8 mouse cellular contexts compared by ENCODE assay signal in the genomic region with DNA sequence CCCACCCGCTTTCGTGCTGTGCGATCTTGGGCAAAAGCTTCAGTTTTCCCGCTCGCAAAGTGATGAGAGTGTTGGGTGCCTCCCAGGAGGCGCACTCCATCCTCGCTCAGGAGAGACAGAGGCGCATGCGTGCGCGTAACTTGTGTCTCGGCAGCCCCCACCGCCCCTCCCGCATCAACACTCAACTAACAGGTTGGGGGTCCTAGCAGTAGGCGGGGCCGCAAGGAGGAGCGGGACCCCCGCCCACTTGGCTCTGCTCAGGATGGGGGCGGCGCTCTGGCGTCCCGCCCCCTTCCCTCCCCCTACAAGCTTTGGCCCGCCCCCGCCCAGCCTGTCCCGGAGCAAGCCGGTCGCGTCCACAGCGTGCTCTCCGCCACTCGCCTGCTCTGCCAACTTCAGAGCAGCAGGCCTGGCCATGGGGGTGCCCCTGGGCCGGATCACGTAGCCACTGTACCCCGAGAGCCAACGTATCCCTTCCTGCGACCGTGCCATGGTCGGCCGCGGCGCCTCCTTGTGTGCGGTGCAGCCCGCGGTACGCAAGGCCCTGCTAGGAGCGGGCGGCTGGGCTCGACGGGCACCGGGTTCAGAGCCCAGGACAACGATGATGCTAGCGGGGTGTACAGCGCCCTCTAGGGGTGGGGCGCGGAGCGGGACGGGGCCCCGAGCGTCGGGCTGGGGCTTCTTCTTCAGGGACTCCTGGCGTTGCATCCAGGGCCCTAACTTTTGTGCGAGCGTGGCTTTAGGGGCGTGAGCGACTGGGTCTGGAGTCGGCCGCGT. TPM values are rescaled to one million over a fixed set of nuclear protein-coding genes. Genes with fewer than 3 reads are reported as not detected.
DNase-seq lines count a peak whose midpoint lies in the region; ATAC-seq lines count a peak whose summit lies in the region.

Gene Kif26a (plus strand): TSS at position 334 of the 777 bp plus-strand sequence.

- peak; percentile 34 for ATAC-seq in common myeloid progenitor, adult 5-6 weeks (replicated peaks; ENCODE audit: low read depth, poor library complexity, severe bottlenecking)
- ATAC-seq in intestine, embryonic 15.5 days: peak; percentile 83

- H3K4me1 ChIP-seq in intestine, embryonic 15.5 days (replicated peaks): peaks cover 37% of the 10 kb centered on the region

- WGBS in intestine, embryonic 15.5 days: under 1% methylated on average over 67 of the region's 68 CpGs

- H3K9me3 ChIP-seq in intestine, embryonic 15.5 days: no peaks in the 10 kb centered on the region

- H3K4me3 ChIP-seq in intestine, embryonic 15.5 days (replicated peaks): peak within 1 kb of the TSS; percentile 58

- H3K27ac ChIP-seq in intestine, embryonic 15.5 days: peak within 1 kb of the TSS; percentile 60

- no peaks in the 10 kb centered on the region for H3K36me3 ChIP-seq in intestine, embryonic 15.5 days

- H3K9ac ChIP-seq in intestine, embryonic 15.5 days: peak within 1 kb of the TSS; percentile 75

- H3K4me2 ChIP-seq in intestine, embryonic 15.5 days (replicated peaks): peak within 1 kb of the TSS; percentile 97

- DNase-seq in spleen, adult 18-20 months: peak; percentile 13 to 45
- no peak for DNase-seq in spleen, postnatal 14 days (ENCODE audit: low spot score in 2 of 2)
- DNase-seq in gastrocnemius, postnatal 4 days (ENCODE audit: low spot score in 2 of 2): peak in 1 of 2 experiments; percentile 61
- DNase-seq in liver: peak; percentile 64
- peak; percentile 53 for DNase-seq in naive thymus-derived CD4-positive, alpha-beta T cell, adult 2 months (ENCODE audit: low read depth)
- peak; percentile 25 to 34 for DNase-seq in thymus, postnatal 36 days

- H3K27me3 ChIP-seq in intestine, embryonic 15.5 days (replicated peaks): peaks cover 52% of the 10 kb centered on the region

RNA-seq across cellular contexts. Expression of gene Kif26a, which starts in this region (rescaled TPM):
- not detected in 2 replicates for total RNA-seq in common myeloid progenitor, adult 5-6 weeks (2017)
- 10 to 100 TPM; 14.5 to 15.8 TPM for total RNA-seq in gastrocnemius, postnatal 4 days (2021)
- polyA plus RNA-seq in intestine, embryonic 15.5 days (2015; fragmentation: Nextera tagmentation; extraction: Ambion mirVana): 2.9 and 3.0 TPM in 2 replicates

Comparison
In these comparisons a context has a peak if more than half of its experiments do, and no peak if none do; other contexts are left out.
1. RNA of gene Kif26a (total RNA-seq): 14.5 to 15.8 TPM in gastrocnemius, postnatal 4 days; not detected in common myeloid progenitor, adult 5-6 weeks; every median in the first group is over 10 times any median in the second.
2. DNase-seq: peak in spleen, adult 18-20 months (2 of 2), liver (single experiment), naive thymus-derived CD4-positive, alpha-beta T cell, adult 2 months (single experiment) and thymus, postnatal 36 days (2 of 2); none in spleen, postnatal 14 days (0 of 2).
3. Peak in ATAC-seq in common myeloid progenitor, adult 5-6 weeks; RNA of the gene not detected or under 1 TPM.